In genomic region chr11:75534286-75535033, GRCm38 (mm10) we compare ENCODE assay signal across 10 mouse cellular contexts. TPM values are rescaled to one million over a fixed set of nuclear protein-coding genes. Genes with fewer than 3 reads are reported as not detected.
DNase-seq lines count a peak whose midpoint lies in the region.
"Had no signal": no experiment of that assay in that cellular context is flagged by ENCODE, and none has a peak within 500 bp of the region (broad histone marks: within the 10 kb centered on the region; RNA-seq: fewer than 3 reads in every experiment).

No protein-coding gene starts in this region.

- peak; percentile 78 for DNase-seq in kidney, adult 11 months
- DNase-seq in kidney, adult 18-20 months, result no peak
- DNase-seq in adipocyte (ENCODE audit: low spot score), result peak; percentile 44
- DNase-seq in cerebellum, postnatal 25 days, result peak; percentile 61 to 68
- DNase-seq in kidney, postnatal 36 days, result peak; percentile 58 to 83
- no peak for DNase-seq in left cerebral cortex, postnatal 25 days (ENCODE audit: low spot score in 2 of 2)
- DNase-seq in urinary bladder, adult 2 months (ENCODE audit: low spot score), result no peak
- no peak for DNase-seq in spleen, adult 18-20 months
- DNase-seq: gastrocnemius, postnatal 25 days; right cerebral cortex, postnatal 14 days had no signal

- intact Hi-C loops in left cerebral cortex, postnatal 25 days (cut with DNase I), result no loop called here

RNA-seq across cellular contexts. Expression of gene Slc43a2, which starts 3.0 kb away (rescaled TPM):
- 10 to 100 TPM; 50.3 to 59.4 TPM for total RNA-seq in left cerebral cortex, postnatal 25 days (2021)
- 11.3 and 12.5 TPM in 2 replicates for polyA plus RNA-seq in urinary bladder, adult 2 months (2012; rRNA removed)

RNA-seq across cellular contexts. Expression of gene Scarf1, which starts 21.1 kb away (rescaled TPM):
- total RNA-seq in left cerebral cortex, postnatal 25 days (2021), result 1 to 10 TPM; 1.7 to 2.1 TPM
- polyA plus RNA-seq in urinary bladder, adult 2 months (2012; rRNA removed), result 4.9 and 6.4 TPM in 2 replicates

RNA-seq across cellular contexts. Expression of gene Rilp, which starts 24.6 kb away (rescaled TPM):
- 1 to 10 TPM; 2.0 to 2.7 TPM for total RNA-seq in left cerebral cortex, postnatal 25 days (2021)
- polyA plus RNA-seq in urinary bladder, adult 2 months (2012; rRNA removed), result 6.4 and 7.2 TPM in 2 replicates

RNA-seq across cellular contexts. Expression of gene Prpf8, which starts 47.8 kb away (rescaled TPM):
- 100 to 1,000 TPM; 120 to 127 TPM for total RNA-seq in left cerebral cortex, postnatal 25 days (2021)
- 75.7 and 79.3 TPM in 2 replicates for polyA plus RNA-seq in urinary bladder, adult 2 months (2012; rRNA removed)

RNA-seq across cellular contexts. Expression of gene Pitpna, which starts 53.4 kb away (rescaled TPM):
- 100 to 1,000 TPM; 330 to 346 TPM for total RNA-seq in left cerebral cortex, postnatal 25 days (2021)
- polyA plus RNA-seq in urinary bladder, adult 2 months (2012; rRNA removed), result 148 and 178 TPM in 2 replicates

Comparison
In these comparisons a context has a peak if more than half of its experiments do, and no peak if none do; other contexts are left out.
1. DNase-seq: peak in kidney, adult 11 months (single experiment), adipocyte (single experiment), cerebellum, postnatal 25 days (2 of 2) and kidney, postnatal 36 days (2 of 2); none in kidney, adult 18-20 months (single experiment), left cerebral cortex, postnatal 25 days (0 of 2), urinary bladder, adult 2 months (single experiment) and spleen, adult 18-20 months (0 of 2).